Mouse (Mus musculus): ENCODE results near the gene Tox2. TPM values are rescaled to one million over a fixed set of nuclear protein-coding genes. Genes with fewer than 3 reads are reported as not detected.
A peak's percentile ranks its signal among the peaks of the same experiment; 100 is the strongest.

Tox2 gene
- polyA plus RNA-seq (2017; shearing (Covaris generic)), result 10 to 100 TPM in 1 of 2 experiments, 1 to 10 TPM in 1; 4.7 to 11.8 TPM

DNA sequence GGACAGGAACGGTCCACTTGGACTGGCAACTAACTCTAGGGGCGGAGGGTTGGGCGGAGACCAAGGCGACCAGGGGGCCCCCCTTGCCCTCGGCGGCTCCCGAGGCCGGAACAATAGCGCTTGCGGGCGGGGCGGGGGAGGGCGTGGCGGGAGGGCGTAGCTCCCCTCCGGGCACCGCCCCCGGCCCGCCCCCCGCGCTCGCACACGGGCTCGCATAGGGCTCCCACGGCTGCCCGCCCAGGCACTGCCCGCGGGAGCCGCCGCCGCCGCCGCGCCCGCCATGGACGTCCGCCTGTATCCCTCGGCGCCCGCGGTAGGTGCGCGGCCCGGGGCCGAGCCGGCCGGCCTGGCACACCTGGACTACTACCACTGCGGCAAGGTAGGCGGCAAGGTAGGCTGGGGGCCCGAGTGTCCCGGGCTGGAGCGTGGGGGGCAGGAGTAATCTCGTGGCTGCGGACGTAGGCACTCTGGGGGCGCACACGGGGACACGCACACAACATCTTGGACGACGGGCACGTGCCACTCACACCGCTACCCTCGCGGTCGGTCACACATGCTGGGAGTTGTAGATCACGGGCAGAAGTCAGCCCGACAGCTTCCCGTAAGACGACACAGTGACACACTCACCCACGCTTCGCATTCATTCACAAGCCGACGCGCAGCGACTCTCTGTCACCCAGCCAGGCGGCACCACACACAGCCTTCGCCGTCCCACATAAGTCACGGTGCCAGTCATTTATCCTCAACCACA, at the start of gene Tox2:
Gene Tox2, plus strand, starts transcription at position 242 of the 751 bp plus-strand sequence.
- peak; percentile 70 for ATAC-seq

DNA sequence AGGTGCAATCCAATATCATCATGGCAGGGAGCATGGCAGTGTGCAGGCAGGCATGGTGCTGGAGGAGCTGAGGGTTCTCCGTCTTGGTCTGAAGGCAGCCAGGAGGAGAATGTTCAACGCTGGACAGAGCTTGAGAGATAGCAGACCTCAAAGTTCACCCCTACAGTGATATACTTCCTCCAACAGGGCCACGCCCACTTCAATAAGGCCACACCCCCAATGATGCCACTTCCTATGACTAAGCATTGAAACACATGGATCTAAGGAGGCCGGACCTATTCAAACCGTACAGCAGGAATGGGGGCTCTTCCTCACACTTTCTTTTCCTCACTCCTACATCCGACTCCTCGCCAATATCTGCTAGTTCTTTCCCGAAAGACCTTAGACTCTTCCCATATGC, 48.3 kb upstream of the Tox2 start:
- ATAC-seq, result no peak

DNA sequence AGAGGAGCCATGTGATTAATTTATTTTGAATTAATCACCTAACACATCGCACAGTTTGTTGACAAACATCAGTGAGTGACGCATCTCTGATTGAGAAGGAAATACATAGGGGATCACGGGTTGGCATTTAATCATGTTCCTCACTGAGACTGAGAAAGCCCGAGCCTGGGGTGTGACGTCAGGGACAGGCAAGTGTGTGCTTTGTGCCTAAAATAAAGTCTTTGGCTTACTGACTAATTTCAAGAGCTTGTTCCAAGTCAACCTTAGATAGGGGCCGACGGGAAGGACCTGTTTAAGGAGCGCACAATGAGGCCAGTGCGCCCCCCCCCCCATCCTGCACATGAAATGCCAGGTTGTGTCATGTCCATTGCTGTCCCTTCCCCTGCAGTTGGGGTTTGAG, 43.9 kb upstream of the Tox2 start:
- no peak for ATAC-seq

DNA sequence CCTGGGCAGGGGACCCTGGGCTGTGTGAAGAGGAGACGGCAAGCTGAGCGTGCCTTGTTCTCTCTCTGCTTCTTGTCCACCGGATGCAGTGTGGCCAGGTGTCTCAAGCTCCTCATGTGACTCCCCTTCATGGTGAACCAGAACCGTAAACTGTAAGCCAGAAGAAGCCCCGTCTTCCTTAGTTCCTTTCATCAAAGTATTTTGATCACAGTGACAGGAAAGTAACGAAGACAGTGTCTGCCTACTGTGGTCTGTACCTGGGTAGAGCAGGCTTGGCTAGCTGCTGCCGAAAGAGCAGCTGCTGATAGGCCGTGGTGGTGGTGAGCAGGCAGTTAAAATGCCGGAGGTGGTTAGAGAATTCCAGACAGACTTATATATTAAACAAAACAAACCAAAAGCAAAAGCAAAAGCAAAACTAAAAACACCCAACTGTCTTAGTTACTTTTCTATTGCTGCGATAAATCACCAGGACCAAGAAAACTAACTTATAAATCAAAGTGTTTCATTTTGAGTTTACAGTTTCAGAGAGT, 38.4 kb upstream of the Tox2 start:
- ATAC-seq, result peak; percentile 74

DNA sequence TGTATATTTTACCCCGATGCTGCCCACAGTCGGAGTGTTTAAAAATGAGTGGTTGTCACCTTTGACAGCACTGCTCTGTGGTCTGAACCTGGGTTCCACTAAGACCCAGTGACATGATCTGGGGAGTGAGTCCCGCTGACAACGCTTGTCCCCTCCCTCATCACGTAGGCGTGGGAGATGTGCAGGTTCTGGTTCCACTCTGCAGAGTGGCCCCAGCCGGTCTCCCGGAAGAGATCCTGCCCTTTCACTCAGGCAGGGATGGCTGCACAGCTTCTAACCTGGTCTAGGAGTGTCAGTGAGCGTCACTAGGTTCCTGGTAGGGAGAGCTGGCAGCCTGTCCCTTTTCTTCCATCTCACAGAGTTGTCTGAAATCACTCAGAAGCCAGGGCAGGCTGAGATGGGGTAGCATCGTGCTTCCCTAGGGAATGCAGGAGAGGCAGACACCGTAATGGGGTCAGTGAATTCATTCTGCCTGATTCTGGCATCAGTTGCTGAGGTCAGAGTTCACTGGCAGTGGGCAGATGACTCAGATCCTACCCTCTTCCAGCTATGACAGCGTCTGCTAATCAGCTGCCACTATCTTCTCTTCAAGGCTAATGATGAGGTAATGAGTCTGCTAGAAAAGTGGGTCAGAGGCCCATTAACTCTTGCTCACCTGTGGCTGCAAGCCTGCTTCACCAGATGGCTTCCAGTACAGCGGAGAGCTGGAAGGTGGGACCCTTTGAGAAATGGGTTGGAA, 36.7 kb upstream of the Tox2 start:
- peak; percentile 45 for ATAC-seq

DNA sequence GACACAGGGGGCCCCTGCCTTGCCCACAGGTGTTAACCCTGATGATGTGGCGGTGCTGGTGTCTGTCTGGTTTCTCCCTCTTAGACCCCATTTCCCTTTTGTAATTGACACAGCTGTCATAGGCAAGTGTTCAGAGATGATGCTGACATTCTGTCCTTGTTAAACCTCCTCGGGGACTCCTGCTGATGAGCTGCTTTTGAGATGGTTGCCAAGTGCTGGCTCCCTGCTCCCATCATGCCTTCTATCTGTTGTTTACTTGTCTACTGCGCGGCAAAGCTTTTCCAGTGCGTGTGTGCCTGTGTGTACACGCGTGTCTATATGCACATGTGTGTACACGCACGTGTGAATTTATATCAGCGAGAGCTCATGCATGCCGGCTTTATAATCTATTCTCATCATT, 31.0 kb upstream of the Tox2 start:
- ATAC-seq, result no peak

DNA sequence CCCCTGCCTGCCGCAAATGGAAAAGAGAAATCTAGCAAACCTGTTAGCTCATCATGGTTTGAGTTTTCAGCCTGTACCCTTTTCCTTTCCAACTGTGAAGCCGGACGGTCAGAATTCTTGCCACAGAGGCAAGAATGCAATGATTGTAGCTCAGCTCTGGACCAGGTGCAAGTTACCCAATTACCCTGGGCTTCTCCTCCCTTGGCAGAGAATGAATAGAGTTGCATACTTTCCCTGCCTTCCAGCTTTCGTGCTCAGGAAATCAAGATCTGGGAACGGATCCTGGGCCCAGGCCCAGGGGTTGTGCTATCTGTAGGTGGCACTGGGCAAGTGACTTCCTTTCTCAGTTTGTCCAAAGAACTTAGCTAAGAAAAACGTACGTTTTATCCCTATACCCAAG, 28.9 kb upstream of the Tox2 start:
- no peak for ATAC-seq

DNA sequence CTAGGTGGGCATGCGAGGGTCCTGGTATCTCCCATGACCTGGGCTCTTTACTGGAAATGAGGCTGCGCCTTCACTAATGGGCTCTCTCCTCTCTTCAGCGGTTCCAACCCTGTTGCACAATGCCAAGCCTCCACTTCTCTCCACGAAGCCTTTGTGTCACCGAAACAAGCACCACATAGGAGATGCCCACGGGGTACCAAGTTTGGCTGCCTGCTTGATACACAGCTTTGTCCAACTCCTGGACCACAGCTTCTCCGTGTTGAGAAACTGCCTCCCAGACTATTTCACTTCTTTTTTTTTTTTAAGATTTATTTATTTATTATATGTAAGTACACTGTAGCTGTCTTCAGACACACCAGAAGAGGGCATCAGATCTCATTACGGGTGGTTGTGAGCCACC, 27.1 kb upstream of the Tox2 start:
- ATAC-seq, result no peak

DNA sequence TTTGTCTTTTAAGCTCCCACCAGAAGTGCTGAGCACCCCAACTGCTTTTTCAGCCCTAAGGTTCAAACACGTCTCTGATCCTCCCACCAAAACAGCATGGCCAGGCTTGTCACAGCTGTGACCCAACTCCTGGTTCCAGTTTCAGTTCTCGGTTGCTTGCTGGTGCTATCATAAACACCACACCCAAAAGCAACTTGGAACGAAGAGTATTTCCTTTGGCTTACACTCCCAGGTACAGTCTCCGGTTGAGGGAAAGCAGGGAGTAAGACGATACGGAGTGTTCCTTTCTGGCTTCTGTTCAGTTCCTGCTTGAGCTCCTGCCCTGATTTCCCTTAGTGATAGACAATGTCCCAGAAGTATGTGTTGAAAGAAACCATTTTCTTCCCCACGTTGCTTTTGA, 26.4 kb upstream of the Tox2 start:
- ATAC-seq, result no peak

DNA sequence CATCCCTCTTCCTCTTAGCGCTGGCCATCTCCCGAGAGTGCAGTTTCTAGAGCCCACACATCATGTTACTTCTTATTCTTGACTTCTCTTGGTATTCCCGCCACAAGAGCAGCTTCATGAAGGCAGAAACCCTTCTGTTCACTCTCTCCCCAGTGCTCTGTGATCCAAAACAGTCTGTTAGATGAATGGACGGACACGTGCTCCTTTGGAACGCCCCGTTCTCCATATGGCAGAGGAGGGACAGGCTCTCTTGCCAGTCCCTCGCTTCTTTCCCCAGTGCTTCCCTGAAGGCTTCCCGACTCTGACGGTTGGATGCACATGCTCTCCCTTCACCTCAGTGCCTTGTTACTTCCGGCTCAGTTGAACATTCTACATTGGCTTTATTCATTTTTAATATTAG, 15.4 kb upstream of the Tox2 start:
- ATAC-seq, result no peak

DNA sequence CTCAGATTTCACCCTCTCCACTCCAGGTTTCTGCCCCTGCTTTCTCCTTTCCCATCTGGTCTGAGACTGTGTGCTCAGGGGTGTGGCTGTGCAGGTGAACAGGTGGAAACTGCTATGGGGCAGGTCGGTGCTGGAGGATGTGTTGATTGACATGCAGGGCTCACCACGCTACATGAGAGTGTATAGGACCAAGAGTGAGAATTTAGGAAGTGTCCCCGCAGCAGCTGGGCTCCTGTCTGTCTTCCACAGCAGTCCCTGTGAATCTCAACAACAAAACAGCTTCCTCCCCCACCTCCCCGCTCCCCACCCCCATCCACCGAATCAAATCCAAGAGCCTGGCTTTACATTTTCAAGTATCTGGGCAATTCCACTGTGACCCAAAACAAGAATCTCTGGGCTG, 13.3 kb upstream of the Tox2 start:
- ATAC-seq, result no peak

DNA sequence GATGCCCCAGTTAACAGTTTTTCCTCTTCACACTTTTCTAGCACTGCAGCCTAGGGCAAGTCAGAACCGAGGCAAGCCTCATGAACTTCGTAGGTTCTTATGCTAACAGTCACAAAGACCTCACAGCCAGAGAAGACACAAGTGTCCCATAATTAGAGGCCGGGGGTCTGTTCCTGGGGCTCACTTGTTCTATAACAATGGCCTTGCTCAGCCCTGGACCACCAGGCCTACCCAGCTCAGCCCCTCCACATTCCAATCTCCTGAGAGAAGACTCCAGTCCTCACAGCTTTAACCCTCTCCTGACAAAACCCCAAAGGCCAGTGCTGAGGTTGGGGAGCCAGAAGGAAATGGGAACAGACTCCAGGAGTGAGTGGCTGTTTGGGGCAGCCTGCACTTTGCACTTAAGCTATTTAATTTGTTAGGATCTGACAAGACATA, 12.9 kb upstream of the Tox2 start:
- ATAC-seq, result no peak

DNA sequence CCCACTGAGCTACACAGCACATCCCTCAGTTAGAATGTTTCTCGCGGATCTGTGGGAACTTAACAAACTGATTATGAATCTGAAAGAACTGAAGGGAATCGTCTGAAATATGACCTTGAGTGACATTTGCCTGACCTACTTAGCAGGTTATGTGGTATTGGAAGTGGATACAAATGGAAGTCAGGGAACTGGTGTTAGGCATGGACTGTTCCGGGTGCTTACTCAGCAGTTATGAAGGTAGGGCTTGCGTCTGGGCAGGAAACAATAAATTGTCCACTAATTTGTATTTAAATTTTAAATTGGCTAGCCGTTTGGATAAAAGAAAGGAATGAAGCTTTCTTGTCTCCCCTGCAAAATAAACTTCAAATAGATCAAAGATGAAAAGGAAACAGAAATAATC, 10.4 kb upstream of the Tox2 start:
- no peak for ATAC-seq

DNA sequence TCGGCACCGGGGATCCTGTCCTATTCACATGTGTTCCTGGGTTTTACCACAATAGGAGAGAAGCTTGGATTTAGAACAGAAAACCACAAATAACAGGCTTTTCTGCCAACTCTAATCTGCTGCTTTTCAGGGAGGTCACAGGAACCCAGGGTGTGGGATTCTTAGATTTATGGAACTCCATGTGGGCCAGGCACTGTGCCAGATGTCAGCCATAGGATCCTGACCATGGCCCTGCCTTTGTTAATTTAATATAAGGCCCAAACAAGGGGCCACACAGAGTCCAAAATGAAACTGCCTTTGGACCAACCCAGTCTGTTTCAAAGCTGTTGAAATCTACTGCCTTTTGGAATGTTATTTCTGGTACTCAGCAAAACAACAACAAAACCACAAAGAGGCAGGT, 8.9 kb upstream of the Tox2 start:
- no peak for ATAC-seq

DNA sequence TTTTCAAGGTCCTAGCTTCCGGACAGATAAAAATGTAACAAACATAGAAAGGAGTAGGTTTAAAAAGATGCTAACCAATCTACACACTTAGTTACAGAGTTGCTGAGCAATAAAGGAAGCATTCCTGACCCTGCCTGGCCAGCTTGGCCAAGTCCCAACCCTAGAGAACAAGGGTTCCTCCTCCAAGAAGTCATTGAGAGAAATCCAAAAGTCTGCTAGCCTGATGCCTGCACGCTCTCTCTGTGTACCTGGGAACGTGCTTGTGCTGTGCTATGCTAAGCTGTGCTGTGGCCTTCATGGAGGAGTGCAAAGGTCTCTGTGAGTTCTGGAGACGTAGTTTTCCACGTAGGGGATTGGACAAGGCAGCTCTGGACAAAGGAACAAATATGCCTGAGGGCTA, 8.4 kb upstream of the Tox2 start:
- ATAC-seq, result no peak

DNA sequence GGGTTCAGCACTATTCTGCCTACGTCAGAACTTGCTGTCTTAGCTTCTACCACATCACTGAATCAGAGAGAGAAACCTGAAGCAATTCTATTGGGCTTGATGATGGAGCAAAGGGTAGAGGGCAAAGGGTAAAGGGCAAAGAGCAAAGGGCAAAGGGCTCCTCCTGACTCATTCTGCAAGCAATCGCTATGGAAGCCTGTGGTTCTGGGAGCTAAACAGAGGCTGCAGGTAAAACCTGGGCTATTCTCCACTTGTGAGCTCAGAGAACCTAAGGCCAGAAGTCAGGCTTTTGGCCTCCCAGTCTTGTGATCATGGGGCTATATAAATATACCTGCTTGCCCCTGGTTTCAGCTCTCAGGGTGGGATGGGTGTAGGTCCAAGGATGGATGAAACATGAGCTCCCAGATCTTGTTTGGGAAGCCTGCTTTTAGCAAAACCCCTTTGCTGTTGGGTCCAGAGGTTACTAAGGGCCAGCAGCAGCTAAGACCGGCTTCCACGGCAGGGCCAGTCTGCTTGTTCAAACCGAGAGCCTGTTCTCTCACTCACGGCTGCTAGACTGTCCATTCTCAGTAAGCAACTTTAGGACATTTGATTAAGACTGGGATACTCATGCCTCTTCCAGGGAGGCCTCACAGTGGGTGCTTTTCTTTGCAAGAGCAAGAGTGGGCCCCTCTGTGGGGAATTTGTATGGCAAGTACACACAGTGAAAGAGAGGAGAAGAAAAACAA, 7.7 kb upstream of the Tox2 start:
- no peak for ATAC-seq

DNA sequence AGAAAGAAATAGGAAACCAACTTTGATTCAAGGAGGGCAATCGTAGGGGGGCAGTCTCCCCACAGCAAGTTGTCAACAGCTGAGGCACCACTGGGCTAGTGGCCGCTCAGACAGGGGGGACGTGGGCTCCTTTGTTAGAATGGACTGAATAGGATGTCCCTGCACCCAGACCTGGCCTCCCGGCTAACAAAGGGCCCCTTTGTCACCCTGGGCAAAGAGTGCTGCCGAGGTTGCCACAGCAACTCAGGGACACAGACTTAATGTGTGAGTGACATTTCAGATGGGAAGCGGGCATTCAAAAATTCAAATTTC, 7.1 kb upstream of the Tox2 start:
- no peak for ATAC-seq

DNA sequence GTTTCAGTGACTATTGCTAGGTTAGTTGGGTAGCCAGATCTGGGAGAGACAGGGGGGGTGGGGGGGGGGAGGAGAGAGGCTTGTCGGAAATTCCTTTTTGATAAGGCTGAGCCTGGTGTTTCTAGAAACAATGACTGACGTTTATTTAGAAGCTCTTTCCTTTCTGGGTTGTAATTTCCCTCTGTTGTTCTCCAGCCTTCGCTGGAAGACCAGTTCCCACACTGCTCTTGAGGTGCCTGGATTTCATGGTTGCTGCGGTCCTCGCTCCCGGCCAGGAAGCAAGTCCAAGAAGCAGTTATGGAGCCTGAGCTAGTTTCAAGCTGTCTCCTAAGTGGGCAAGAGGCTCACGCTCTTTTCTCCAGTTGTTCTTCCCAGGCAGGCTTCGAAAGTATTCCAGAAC, 1.0 kb upstream of the Tox2 start:
- no peak for ATAC-seq

DNA sequence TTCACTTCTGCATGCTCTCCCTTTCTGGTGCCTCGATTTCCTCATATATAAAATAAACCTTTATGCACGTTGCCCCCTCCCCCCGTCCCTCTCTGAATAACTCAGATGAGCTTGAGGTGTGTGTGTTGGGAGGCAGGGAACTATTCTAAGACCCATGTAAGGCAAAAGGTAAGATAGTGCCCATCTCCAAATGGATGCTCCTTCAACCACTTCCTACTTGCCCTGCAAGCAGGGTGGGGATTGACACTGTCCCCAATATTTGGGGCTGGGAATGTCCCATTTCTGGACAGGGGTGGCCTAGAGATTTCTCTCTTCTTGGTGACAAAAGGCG, 407 bp upstream of the Tox2 start:
- ATAC-seq, result no peak

DNA sequence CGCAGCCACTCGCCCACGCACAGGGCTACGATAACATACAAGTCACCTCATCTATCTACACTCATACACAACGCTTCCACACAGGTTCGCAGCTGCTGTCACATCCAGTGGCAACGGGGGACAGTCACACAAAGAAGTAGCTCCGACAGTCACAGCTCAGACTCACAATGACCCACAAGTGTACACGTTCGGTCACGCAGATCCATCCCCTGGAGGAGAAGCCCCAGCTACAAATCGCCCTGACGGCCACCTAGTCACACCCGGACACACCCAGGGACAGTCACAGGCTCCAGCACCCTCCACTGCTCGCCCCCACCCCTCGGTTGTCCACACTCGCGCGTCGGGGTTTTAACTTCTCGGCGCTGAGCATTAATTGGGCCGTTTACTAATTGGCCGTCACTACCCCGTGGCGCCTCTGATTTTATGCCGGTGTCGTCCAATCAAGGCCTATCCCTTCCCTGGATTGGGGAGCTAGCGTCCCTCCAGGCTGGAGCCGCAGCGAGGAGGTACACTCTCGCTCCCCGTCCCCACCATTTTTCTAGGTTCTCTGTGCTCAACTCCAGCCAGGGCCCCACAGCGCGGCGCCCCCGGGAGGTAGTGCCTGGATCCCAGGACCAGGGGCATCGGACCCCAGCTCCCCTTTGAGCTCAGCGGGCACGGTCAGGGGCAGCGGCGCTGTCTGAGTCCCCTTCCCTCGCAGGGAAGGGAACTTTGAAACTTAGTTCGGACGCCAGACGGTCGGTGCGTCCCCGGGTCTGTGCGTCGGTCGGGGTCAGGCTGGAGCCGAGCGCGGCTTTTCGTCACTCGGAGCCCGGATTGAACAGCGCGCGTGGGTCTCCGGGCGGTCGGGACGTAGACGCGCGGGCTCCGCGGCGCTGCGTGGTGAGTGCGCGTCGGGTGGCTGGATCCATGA, 966 bp downstream of the Tox2 start:
- peak; percentile 6 for ATAC-seq

DNA sequence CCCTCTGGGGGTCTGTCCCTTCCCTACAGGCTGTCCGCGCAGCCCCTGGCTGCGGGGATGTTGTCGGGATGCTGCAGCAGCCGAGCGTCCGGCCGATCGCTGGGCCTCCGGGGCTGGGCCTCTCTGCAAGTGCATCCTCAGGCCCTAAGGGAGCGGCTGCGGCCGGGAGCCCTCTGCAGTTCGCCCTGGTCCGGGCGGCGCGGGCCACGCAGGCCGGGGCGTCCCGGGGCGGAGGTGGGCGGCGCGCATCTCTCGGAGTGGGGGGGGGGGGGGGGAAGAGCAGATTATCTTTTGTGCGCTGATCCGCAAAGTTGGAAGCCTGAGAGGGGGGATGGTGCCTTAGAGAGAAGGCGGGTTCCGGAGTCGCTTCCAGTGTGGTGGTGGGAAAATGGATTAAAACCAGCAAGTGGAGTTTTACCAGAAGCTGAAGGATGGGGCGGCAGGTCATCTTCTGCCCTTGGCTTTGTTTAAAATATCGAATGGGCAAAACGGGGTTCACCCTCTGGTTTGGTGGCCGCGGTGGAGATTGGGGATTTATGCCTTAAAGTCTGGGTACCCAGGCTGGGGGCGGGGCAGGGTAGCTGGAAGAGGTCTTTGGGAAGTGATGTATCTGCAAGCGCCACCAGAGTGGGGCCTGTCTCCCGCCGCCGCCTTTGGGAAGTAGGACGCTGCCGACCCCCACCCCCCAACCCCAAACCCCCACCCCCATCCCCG, 1.8 kb downstream of the Tox2 start:
- ATAC-seq, result no peak

DNA sequence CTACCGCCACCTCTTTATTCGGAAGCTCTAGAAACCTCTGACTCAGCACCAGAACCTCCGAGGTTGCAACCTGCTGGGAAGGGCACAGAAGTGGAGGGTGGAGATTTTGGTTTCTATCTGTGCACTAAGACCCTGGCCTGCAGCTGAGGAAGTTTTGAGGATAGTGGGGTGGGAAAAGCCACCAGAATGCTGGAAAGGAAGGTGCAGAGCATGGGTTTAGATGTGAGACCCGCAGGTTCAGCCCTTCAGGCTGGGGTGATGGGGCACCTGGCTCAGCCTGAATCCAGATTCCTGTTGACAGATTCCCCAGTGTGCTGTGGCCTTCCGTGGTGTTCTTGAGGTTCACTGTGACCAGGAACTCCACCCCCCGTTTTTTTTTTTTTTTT, 2.3 kb downstream of the Tox2 start:
- no peak for ATAC-seq
